Mouse (Mus musculus): ENCODE data around the gene Rgs1. TPM values are rescaled to one million over a fixed set of nuclear protein-coding genes. Genes with fewer than 3 reads are reported as not detected.

Rgs1 gene
- polyA plus RNA-seq, 1 experiment from 2014 or later = not detected

- no peak overlapping the region for H3K4me3 ChIP-seq (ENCODE audit: low read depth, low read length)
- no peak overlapping the region for H3K27ac ChIP-seq (replicated peaks; ENCODE audit: low read depth, low read length)
- DNase-seq (ENCODE audit: low spot score) (no peak), ATAC-seq (replicated peaks; ENCODE audit: insufficient number of reproducible peaks, low FRiP score, low TSS enrichment, low read depth) (no peak)
- no peaks in the 10 kb centered on the region for H3K4me1 ChIP-seq (ENCODE audit: control insufficient read depth, insufficient read depth, low read length)
- no peaks in the 10 kb centered on the region for H3K36me3 ChIP-seq (replicated peaks; ENCODE audit: control insufficient read depth, insufficient read depth, low read depth, low read length)
- no peaks in the 10 kb centered on the region for H3K9me3 ChIP-seq (replicated peaks; ENCODE audit: control insufficient read depth, low read length)
- no peaks in the 10 kb centered on the region for H3K27me3 ChIP-seq (ENCODE audit: control insufficient read depth, insufficient read depth, low read length)
- no peak overlapping the region for H3K4me2 ChIP-seq (ENCODE audit: low read depth, low read length)
- no peak overlapping the region for H3K9ac ChIP-seq (replicated peaks; ENCODE audit: low read length)
These were observed 13.0 kb upstream of the Rgs1 start for GRCm38 (mm10) chr1:144262008-144262407.

GRCm38 (mm10) chr1:144258779-144259178 lies 9.7 kb upstream of the Rgs1 start:
- DNase-seq (ENCODE audit: low spot score) = no peak
- Histone ChIP-seq H3K9me3 (replicated peaks; ENCODE audit: control insufficient read depth, low read length) (no peaks in the 10 kb centered on the region), H3K36me3 (replicated peaks; ENCODE audit: control insufficient read depth, insufficient read depth, low read depth, low read length) (no peaks in the 10 kb centered on the region), H3K4me3 (ENCODE audit: low read depth, low read length) (no peak overlapping the region), H3K9ac (replicated peaks; ENCODE audit: low read length) (no peak overlapping the region), H3K27ac (replicated peaks; ENCODE audit: low read depth, low read length) (no peak overlapping the region), H3K27me3 (ENCODE audit: control insufficient read depth, insufficient read depth, low read length) (no peaks in the 10 kb centered on the region), H3K4me1 (ENCODE audit: control insufficient read depth, insufficient read depth, low read length) (no peaks in the 10 kb centered on the region), H3K4me2 (ENCODE audit: low read depth, low read length) (no peak overlapping the region)
- no peak for ATAC-seq (replicated peaks; ENCODE audit: insufficient number of reproducible peaks, low FRiP score, low TSS enrichment, low read depth)
- WGBS = 62% methylated on average over 3 of the region's 3 CpGs

- ATAC-seq (replicated peaks; ENCODE audit: insufficient number of reproducible peaks, low FRiP score, low TSS enrichment, low read depth) = no peak
- 63% methylated on average over 2 of the region's 2 CpGs for WGBS
- no peak overlapping the region for H3K27ac ChIP-seq (replicated peaks; ENCODE audit: low read depth, low read length)
These were observed 7.7 kb upstream of the Rgs1 start for GRCm38 (mm10) chr1:144256556-144257331.

GRCm38 (mm10) chr1:144248206-144248605 lies 836 bp downstream of the Rgs1 start:
- Histone ChIP-seq H3K4me2 (ENCODE audit: low read depth, low read length) (no peak overlapping the region), H3K27ac (replicated peaks; ENCODE audit: low read depth, low read length) (no peak overlapping the region), H3K9ac (replicated peaks; ENCODE audit: low read length) (no peak overlapping the region), H3K4me1 (ENCODE audit: control insufficient read depth, insufficient read depth, low read length) (no peaks in the 10 kb centered on the region), H3K9me3 (replicated peaks; ENCODE audit: control insufficient read depth, low read length) (no peaks in the 10 kb centered on the region), H3K36me3 (replicated peaks; ENCODE audit: control insufficient read depth, insufficient read depth, low read depth, low read length) (no peaks in the 10 kb centered on the region), H3K27me3 (ENCODE audit: control insufficient read depth, insufficient read depth, low read length) (no peaks in the 10 kb centered on the region), H3K4me3 (ENCODE audit: low read depth, low read length) (no peak overlapping the region)
- 85% methylated on average over 3 of the region's 3 CpGs for WGBS
- no peak for DNase-seq (ENCODE audit: low spot score)
- no peak for ATAC-seq (replicated peaks; ENCODE audit: insufficient number of reproducible peaks, low FRiP score, low TSS enrichment, low read depth)

More at GRCm38 (mm10) chr1:144256556-144257331, 7.7 kb upstream of the Rgs1 start:
- no peaks in the 10 kb centered on the region for H3K36me3 ChIP-seq (replicated peaks; ENCODE audit: control insufficient read depth, insufficient read depth, low read depth, low read length)
- no peaks in the 10 kb centered on the region for H3K27me3 ChIP-seq (ENCODE audit: control insufficient read depth, insufficient read depth, low read length)
- H3K4me1 ChIP-seq (ENCODE audit: control insufficient read depth, insufficient read depth, low read length) = no peaks in the 10 kb centered on the region
- H3K4me3 ChIP-seq (ENCODE audit: low read depth, low read length) = no peak overlapping the region
- H3K4me2 ChIP-seq (ENCODE audit: low read depth, low read length) = no peak overlapping the region
- no peaks in the 10 kb centered on the region for H3K9me3 ChIP-seq (replicated peaks; ENCODE audit: control insufficient read depth, low read length)
- no peak for DNase-seq (ENCODE audit: low spot score)
- no peak overlapping the region for H3K9ac ChIP-seq (replicated peaks; ENCODE audit: low read length)

- Histone ChIP-seq H3K27me3 (ENCODE audit: control insufficient read depth, insufficient read depth, low read length) (no peaks in the 10 kb centered on the region), H3K9me3 (replicated peaks; ENCODE audit: control insufficient read depth, low read length) (no peaks in the 10 kb centered on the region), H3K4me2 (ENCODE audit: low read depth, low read length) (no peak overlapping the region), H3K27ac (replicated peaks; ENCODE audit: low read depth, low read length) (no peak overlapping the region), H3K4me3 (ENCODE audit: low read depth, low read length) (no peak overlapping the region), H3K9ac (replicated peaks; ENCODE audit: low read length) (no peak overlapping the region), H3K4me1 (ENCODE audit: control insufficient read depth, insufficient read depth, low read length) (no peaks in the 10 kb centered on the region), H3K36me3 (replicated peaks; ENCODE audit: control insufficient read depth, insufficient read depth, low read depth, low read length) (no peaks in the 10 kb centered on the region)
- ATAC-seq (replicated peaks; ENCODE audit: insufficient number of reproducible peaks, low FRiP score, low TSS enrichment, low read depth) (no peak), DNase-seq (ENCODE audit: low spot score) (no peak)
- 90% methylated on average over 1 of the region's 1 CpGs for WGBS
These were observed 1.7 kb downstream of the Rgs1 start for GRCm38 (mm10) chr1:144247382-144247781.

GRCm38 (mm10) chr1:144243511-144243910 lies 5.5 kb downstream of the Rgs1 start:
- Histone ChIP-seq H3K27me3 (ENCODE audit: control insufficient read depth, insufficient read depth, low read length) (no peaks in the 10 kb centered on the region), H3K27ac (replicated peaks; ENCODE audit: low read depth, low read length) (no peak overlapping the region), H3K9ac (replicated peaks; ENCODE audit: low read length) (no peak overlapping the region), H3K4me2 (ENCODE audit: low read depth, low read length) (no peak overlapping the region), H3K36me3 (replicated peaks; ENCODE audit: control insufficient read depth, insufficient read depth, low read depth, low read length) (no peaks in the 10 kb centered on the region), H3K9me3 (replicated peaks; ENCODE audit: control insufficient read depth, low read length) (no peaks in the 10 kb centered on the region), H3K4me3 (ENCODE audit: low read depth, low read length) (no peak overlapping the region), H3K4me1 (ENCODE audit: control insufficient read depth, insufficient read depth, low read length) (no peaks in the 10 kb centered on the region)
- ATAC-seq (replicated peaks; ENCODE audit: insufficient number of reproducible peaks, low FRiP score, low TSS enrichment, low read depth) (no peak), DNase-seq (ENCODE audit: low spot score) (peak; percentile 14)
- WGBS = 68% methylated on average over 1 of the region's 1 CpGs

GRCm38 (mm10) chr1:144239195-144239594 lies 9.8 kb downstream of the Rgs1 start:
- ATAC-seq (replicated peaks; ENCODE audit: insufficient number of reproducible peaks, low FRiP score, low TSS enrichment, low read depth) = no peak
- WGBS = 78% methylated on average over 2 of the region's 2 CpGs

GRCm38 (mm10) chr1:144215230-144215629 lies 33.8 kb downstream of the Rgs1 start:
- Histone ChIP-seq H3K27ac (replicated peaks; ENCODE audit: low read depth, low read length) (no peak overlapping the region), H3K4me3 (ENCODE audit: low read depth, low read length) (no peak overlapping the region), H3K4me2 (ENCODE audit: low read depth, low read length) (no peak overlapping the region), H3K9ac (replicated peaks; ENCODE audit: low read length) (no peak overlapping the region), H3K36me3 (replicated peaks; ENCODE audit: control insufficient read depth, insufficient read depth, low read depth, low read length) (no peaks in the 10 kb centered on the region), H3K4me1 (ENCODE audit: control insufficient read depth, insufficient read depth, low read length) (no peaks in the 10 kb centered on the region), H3K27me3 (ENCODE audit: control insufficient read depth, insufficient read depth, low read length) (no peaks in the 10 kb centered on the region), H3K9me3 (replicated peaks; ENCODE audit: control insufficient read depth, low read length) (no peaks in the 10 kb centered on the region)
- DNase-seq (ENCODE audit: low spot score) = no peak
- ATAC-seq (replicated peaks; ENCODE audit: insufficient number of reproducible peaks, low FRiP score, low TSS enrichment, low read depth) = no peak

More at GRCm38 (mm10) chr1:144239195-144239594, 9.8 kb downstream of the Rgs1 start:
- no peaks in the 10 kb centered on the region for H3K4me1 ChIP-seq (ENCODE audit: control insufficient read depth, insufficient read depth, low read length)
- no peak overlapping the region for H3K9ac ChIP-seq (replicated peaks; ENCODE audit: low read length)
- H3K27ac ChIP-seq (replicated peaks; ENCODE audit: low read depth, low read length) = no peak overlapping the region
- H3K27me3 ChIP-seq (ENCODE audit: control insufficient read depth, insufficient read depth, low read length) = no peaks in the 10 kb centered on the region
- H3K36me3 ChIP-seq (replicated peaks; ENCODE audit: control insufficient read depth, insufficient read depth, low read depth, low read length) = no peaks in the 10 kb centered on the region
- H3K4me2 ChIP-seq (ENCODE audit: low read depth, low read length) = no peak overlapping the region
- H3K4me3 ChIP-seq (ENCODE audit: low read depth, low read length) = no peak overlapping the region
- no peak for DNase-seq (ENCODE audit: low spot score)
- H3K9me3 ChIP-seq (replicated peaks; ENCODE audit: control insufficient read depth, low read length) = no peaks in the 10 kb centered on the region
